Mouse (Mus musculus) c-Kit-positive CD71-positive TER-119-positive erythroid progenitor cells, embryonic 14.5 days (primary cell): ENCODE results near the gene Olfr1197.

Source experiments
- DNase-seq: peaks from one replicate; pipeline ENCODE4 v3.0.0-alpha.2; 2013; ENCODE audit warnings: low spot score

Olfr1197 gene

GRCm38 (mm10) chr2:88732266-88732665 lies at the start of gene Olfr1197:
Gene Olfr1197, minus strand, starts transcription at chr2:88732366.
- no peak for DNase-seq

DNA sequence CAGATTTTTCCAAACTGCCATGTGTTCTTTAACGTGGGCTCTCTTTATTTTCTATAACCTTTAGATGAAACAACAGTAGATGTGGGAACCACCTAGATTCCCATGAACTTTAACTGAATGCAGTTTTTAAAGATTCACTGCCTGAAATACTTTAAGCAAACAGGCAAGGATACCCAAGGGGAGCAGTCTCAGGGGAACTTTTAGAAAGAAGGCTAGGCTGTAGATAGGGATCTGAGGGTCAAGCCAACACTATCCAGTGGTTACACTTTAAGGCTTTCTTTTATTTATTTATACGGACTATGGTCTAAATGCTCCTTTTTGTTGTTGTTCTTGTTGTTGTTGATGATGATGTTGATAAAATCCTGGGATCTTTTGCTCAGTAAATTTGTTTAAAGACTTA lies 38.2 kb upstream of the Olfr1197 start, which contains the start of gene Olfr1200:
Olfr1200 (minus strand) TSS at position 101 of the 400 bp plus-strand sequence.
- DNase-seq: no peak

DNA sequence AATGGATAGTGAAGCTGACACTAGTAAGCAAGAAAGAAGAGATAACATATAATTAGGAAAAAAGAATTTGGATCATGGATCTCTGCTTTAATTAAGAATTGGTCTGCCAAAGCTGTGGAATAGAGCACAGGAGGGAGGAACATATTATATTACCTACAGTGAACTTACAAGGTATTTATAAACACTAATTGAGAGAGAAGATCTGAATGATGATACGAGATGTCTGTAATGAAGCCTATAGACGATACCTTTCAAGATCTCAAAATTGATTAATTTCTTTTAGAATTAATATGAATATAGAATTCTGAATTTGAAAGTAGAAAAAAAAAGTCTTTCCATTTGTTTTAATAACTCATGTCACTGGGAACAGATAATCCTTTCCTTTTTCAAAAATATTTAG lies 28.2 kb upstream of the Olfr1197 start, which contains the start of gene Olfr1199:
Olfr1199 (minus strand) TSS at position 101 of the 400 bp plus-strand sequence.
- DNase-seq: no peak

DNA sequence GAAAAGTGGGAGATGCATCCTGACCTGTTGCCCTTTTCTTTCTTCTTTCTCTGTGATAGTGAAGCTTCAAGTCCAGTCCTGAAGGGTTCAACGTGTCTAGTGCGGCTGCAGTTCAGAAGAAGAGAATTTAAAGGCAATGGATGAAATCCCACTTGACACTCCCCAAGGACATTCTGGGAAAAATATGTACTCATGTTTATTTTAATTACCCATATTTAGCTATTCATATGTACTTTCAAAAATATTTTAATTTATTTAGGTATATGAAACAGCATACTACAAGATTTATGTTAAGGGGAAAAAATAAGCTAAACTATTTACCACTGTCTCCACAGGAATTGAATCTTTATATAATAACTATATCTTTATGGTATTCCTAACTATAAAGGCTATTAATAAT lies 19.1 kb upstream of the Olfr1197 start, which contains the start of gene Olfr1198:
Olfr1198 (minus strand) TSS at position 101 of the 400 bp plus-strand sequence.
- no peak for DNase-seq

DNA sequence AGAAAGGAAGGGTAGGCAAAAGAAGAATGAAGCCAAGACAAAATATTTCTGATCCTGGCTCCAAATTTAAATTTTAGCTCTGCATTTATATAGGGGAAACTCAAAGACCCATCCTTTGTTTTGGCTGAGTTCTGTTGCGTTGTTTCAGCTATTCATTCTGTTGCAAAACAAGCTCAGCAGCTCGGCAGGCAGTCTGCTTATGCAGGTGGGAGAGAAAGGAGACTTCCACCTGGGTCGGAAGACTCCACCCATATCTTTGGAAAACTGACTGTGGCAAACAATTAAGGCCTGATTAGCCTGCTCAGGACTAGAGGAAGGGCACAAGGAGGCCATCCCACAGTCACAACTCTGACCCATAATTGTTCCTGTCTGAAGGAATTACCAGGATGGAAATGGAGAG lies 11.2 kb upstream of the Olfr1197 start:
- no peak for DNase-seq

DNA sequence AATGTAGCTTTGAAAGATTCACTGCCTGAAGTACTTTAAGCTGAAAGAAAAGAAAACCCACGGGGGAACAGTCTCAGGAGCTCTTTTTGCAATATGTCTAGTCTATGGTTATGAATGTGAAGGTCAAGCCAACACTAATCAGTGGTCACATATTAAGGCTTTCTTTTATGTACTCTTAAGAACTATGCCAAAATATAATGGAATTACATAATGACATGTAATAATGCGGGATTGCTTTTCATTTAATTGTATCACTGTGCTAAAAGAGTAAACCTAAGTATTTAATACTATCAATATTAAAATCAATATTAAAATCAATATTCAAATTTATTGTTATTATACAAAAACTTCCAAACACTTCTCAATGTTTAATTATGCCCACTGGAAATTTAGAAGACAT lies 27.7 kb downstream of the Olfr1197 start, which contains the start of gene Olfr1196:
Olfr1196 (minus strand) TSS at position 101 of the 400 bp plus-strand sequence.
- DNase-seq: no peak

DNA sequence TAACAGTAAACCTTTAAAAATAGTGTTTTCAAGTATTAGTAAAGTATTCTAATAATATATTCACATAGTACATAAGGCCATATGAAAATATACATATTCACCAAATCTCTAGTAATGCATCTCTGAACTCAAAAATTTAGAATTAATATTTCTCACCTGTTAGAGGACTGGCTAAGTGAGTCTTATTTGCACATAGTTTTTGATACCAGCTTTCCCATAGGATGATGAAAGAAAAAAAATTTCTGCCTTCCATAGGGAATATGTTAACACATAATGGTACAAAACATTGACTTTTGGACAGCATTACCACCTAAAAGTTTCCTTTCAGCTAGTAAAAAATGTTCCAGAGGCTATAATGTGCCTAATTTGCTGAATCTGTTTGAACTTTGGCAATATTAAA lies 43.1 kb downstream of the Olfr1197 start, which contains the start of gene Olfr1195:
Olfr1195 (minus strand) TSS at position 101 of the 400 bp plus-strand sequence.
- DNase-seq: no peak
